Mouse (Mus musculus): ENCODE data around the gene Olfr395.
"Not testable (repeated sequence)": the region's sequence is repeated elsewhere in the genome, so short reads cannot be mapped to it uniquely, and the experiment has no call there.

Gene Olfr395

GRCm38 (mm10) chr11:73909199-73909598 is at the start of gene Olfr395:
Gene Olfr395, minus strand, starts transcription at chr11:73909299.
- DNase-seq = not testable (repeated sequence)

GRCm38 (mm10) chr11:73936377-73936776 is 27.3 kb upstream of the Olfr395 start, which contains the start of gene Olfr23:
Gene Olfr23, plus strand, starts transcription at chr11:73936677.
- no peak for DNase-seq

- no peak for DNase-seq
Measured at GRCm38 (mm10) chr11:73890671-73891070, 18.4 kb downstream of the Olfr395 start, which contains the start of gene Olfr394. Gene Olfr394, minus strand, starts transcription at chr11:73890771.

Measured in cerebellum, postnatal 36 days (tissue).